Comparison of ENCODE assay signal across 24 mouse cellular contexts in genomic region chr11:69257072-69257471, GRCm38 (mm10). TPM values are rescaled to one million over a fixed set of nuclear protein-coding genes. Genes with fewer than 3 reads are reported as not detected.
A peak's percentile ranks its signal among the peaks of the same experiment; 100 is the strongest.
DNase-seq lines count a peak whose midpoint lies in the region; ATAC-seq lines count a peak whose summit lies in the region.
"Had no signal": no experiment of that assay in that cellular context is flagged by ENCODE, and none has a peak within 500 bp of the region (broad histone marks: within the 10 kb centered on the region; RNA-seq: fewer than 3 reads in every experiment).

No protein-coding gene starts in this region.

- no peak for ATAC-seq in hindbrain, embryonic 13.5 days (ENCODE audit: low FRiP score)
- no peak for ATAC-seq in hindbrain, embryonic 12.5 days (ENCODE audit: low FRiP score)
- no peak for ATAC-seq in midbrain, embryonic 13.5 days
- no peak for ATAC-seq in midbrain, embryonic 16.5 days
- no peak for ATAC-seq in embryonic facial prominence, embryonic 14.5 days (ENCODE audit: low read depth)
- ATAC-seq in liver, embryonic 12.5 days = no peak
- ATAC-seq: activated CD4-positive, CD25-positive, alpha-beta regulatory T cell, adult 4 months; intestine, embryonic 15.5 days had no signal

- no peak overlapping the region for H3K27ac ChIP-seq in hindbrain, embryonic 13.5 days
- no peak overlapping the region for H3K27ac ChIP-seq in hindbrain, embryonic 12.5 days
- no peak overlapping the region for H3K27ac ChIP-seq in midbrain, embryonic 13.5 days
- no peak overlapping the region for H3K27ac ChIP-seq in midbrain, embryonic 16.5 days (ENCODE audit: low read length)
- H3K27ac ChIP-seq in embryonic facial prominence, embryonic 14.5 days (replicated peaks; ENCODE audit: low read depth, low read length) = peak overlapping the region; percentile 75
- no peak overlapping the region for H3K27ac ChIP-seq in liver, embryonic 12.5 days
- H3K27ac ChIP-seq: hindbrain, postnatal 0 days; intestine, embryonic 15.5 days; kidney, postnatal 0 days; limb, embryonic 13.5 days; neural tube, embryonic 12.5 days had no signal

- no peak for DNase-seq in embryonic facial prominence, embryonic 14.5 days (ENCODE audit: low spot score)
- no peak for DNase-seq in kidney, postnatal 25 days
- DNase-seq: adrenal gland, adult 2 months; gastrocnemius, postnatal 25 days; heart, postnatal 4 days; liver, postnatal 0 days; thymus, adult 2 months; thymus, postnatal 36 days had no signal

- WGBS in hindbrain, embryonic 13.5 days = 53% methylated on average over 2 of the region's 2 CpGs
- WGBS in hindbrain, embryonic 12.5 days = 60% methylated on average over 2 of the region's 2 CpGs
- 75% methylated on average over 2 of the region's 2 CpGs for WGBS in midbrain, embryonic 13.5 days
- WGBS in midbrain, embryonic 16.5 days = 61% methylated on average over 2 of the region's 2 CpGs
- 83% methylated on average over 2 of the region's 2 CpGs for WGBS in embryonic facial prominence, embryonic 14.5 days
- WGBS in liver, embryonic 12.5 days (ENCODE audit: insufficient replicate concordance) = 42% methylated on average over 2 of the region's 2 CpGs

- no peaks in the 10 kb centered on the region for H3K36me3 ChIP-seq in hindbrain, embryonic 13.5 days
- no peaks in the 10 kb centered on the region for H3K36me3 ChIP-seq in hindbrain, embryonic 12.5 days
- H3K36me3 ChIP-seq in midbrain, embryonic 13.5 days = no peaks in the 10 kb centered on the region
- H3K36me3 ChIP-seq in midbrain, embryonic 16.5 days (ENCODE audit: control insufficient read depth, insufficient read depth, low read length) = no peaks in the 10 kb centered on the region
- H3K36me3 ChIP-seq in embryonic facial prominence, embryonic 14.5 days (ENCODE audit: control insufficient read depth, insufficient read depth, low read length) = no peaks in the 10 kb centered on the region
- no peaks in the 10 kb centered on the region for H3K36me3 ChIP-seq in liver, embryonic 12.5 days
- H3K36me3 ChIP-seq: intestine, embryonic 15.5 days; limb, embryonic 13.5 days; neural tube, embryonic 12.5 days had no signal

- H3K4me2 ChIP-seq in hindbrain, embryonic 13.5 days = no peak overlapping the region
- no peak overlapping the region for H3K4me2 ChIP-seq in hindbrain, embryonic 12.5 days (replicated peaks)
- H3K4me2 ChIP-seq in midbrain, embryonic 13.5 days (replicated peaks) = no peak overlapping the region
- no peak overlapping the region for H3K4me2 ChIP-seq in midbrain, embryonic 16.5 days (ENCODE audit: low read length)
- H3K4me2 ChIP-seq in embryonic facial prominence, embryonic 14.5 days (ENCODE audit: low read depth, low read length) = no peak overlapping the region
- H3K4me2 ChIP-seq in liver, embryonic 12.5 days = no peak overlapping the region
- H3K4me2 ChIP-seq: heart, embryonic 11.5 days; intestine, embryonic 15.5 days; limb, embryonic 13.5 days; liver, embryonic 11.5 days; midbrain, embryonic 11.5 days; neural tube, embryonic 12.5 days had no signal

- no peak overlapping the region for H3K4me3 ChIP-seq in hindbrain, embryonic 13.5 days
- no peak overlapping the region for H3K4me3 ChIP-seq in hindbrain, embryonic 12.5 days
- no peak overlapping the region for H3K4me3 ChIP-seq in midbrain, embryonic 13.5 days (replicated peaks)
- no peak overlapping the region for H3K4me3 ChIP-seq in midbrain, embryonic 16.5 days (ENCODE audit: low read depth, low read length)
- H3K4me3 ChIP-seq in embryonic facial prominence, embryonic 14.5 days (ENCODE audit: low read depth, low read length) = no peak overlapping the region
- no peak overlapping the region for H3K4me3 ChIP-seq in liver, embryonic 12.5 days
- H3K4me3 ChIP-seq: intestine, embryonic 15.5 days; limb, embryonic 13.5 days; neural tube, embryonic 12.5 days had no signal

- H3K4me1 ChIP-seq in hindbrain, embryonic 13.5 days (replicated peaks) = no peaks in the 10 kb centered on the region
- H3K4me1 ChIP-seq in hindbrain, embryonic 12.5 days = 0 out of 2 replicates have a peak, but pooled peaks cover 2% of the 10 kb centered on the region
- peaks cover 4% of the 10 kb centered on the region; the same call in 1 of the 2 replicates for H3K4me1 ChIP-seq in midbrain, embryonic 13.5 days (replicated peaks)
- no peaks in the 10 kb centered on the region for H3K4me1 ChIP-seq in midbrain, embryonic 16.5 days (ENCODE audit: control insufficient read depth, insufficient read depth, low read length)
- H3K4me1 ChIP-seq in embryonic facial prominence, embryonic 14.5 days (ENCODE audit: control insufficient read depth, insufficient read depth, low read length) = peaks cover 12% of the 10 kb centered on the region; the same call in 1 of the 2 replicates
- peaks cover 7% of the 10 kb centered on the region; the same call in 1 of the 2 replicates for H3K4me1 ChIP-seq in liver, embryonic 12.5 days
- H3K4me1 ChIP-seq: intestine, embryonic 15.5 days had no signal

- 0 out of 2 replicates have a peak, but pooled peaks cover 4% of the 10 kb centered on the region for H3K27me3 ChIP-seq in hindbrain, embryonic 13.5 days
- no peaks in the 10 kb centered on the region for H3K27me3 ChIP-seq in hindbrain, embryonic 12.5 days
- H3K27me3 ChIP-seq in midbrain, embryonic 13.5 days = 0 out of 2 replicates have a peak, but pooled peaks cover 3% of the 10 kb centered on the region
- no peaks in the 10 kb centered on the region for H3K27me3 ChIP-seq in midbrain, embryonic 16.5 days (ENCODE audit: control insufficient read depth, insufficient read depth, low read depth, low read length)
- no peaks in the 10 kb centered on the region for H3K27me3 ChIP-seq in embryonic facial prominence, embryonic 14.5 days (replicated peaks; ENCODE audit: control insufficient read depth, insufficient read depth, low read length)
- H3K27me3 ChIP-seq in liver, embryonic 12.5 days (replicated peaks) = peaks cover 11% of the 10 kb centered on the region; the same call in 1 of the 2 replicates
- H3K27me3 ChIP-seq: intestine, embryonic 15.5 days; neural tube, embryonic 12.5 days had no signal

- no peaks in the 10 kb centered on the region for H3K9me3 ChIP-seq in hindbrain, embryonic 13.5 days
- no peaks in the 10 kb centered on the region for H3K9me3 ChIP-seq in hindbrain, embryonic 12.5 days (replicated peaks)
- no peaks in the 10 kb centered on the region for H3K9me3 ChIP-seq in midbrain, embryonic 13.5 days
- H3K9me3 ChIP-seq in midbrain, embryonic 16.5 days (replicated peaks; ENCODE audit: control insufficient read depth, low read length, poor library complexity, severe bottlenecking) = no peaks in the 10 kb centered on the region
- H3K9me3 ChIP-seq in embryonic facial prominence, embryonic 14.5 days (ENCODE audit: control insufficient read depth, low read length) = no peaks in the 10 kb centered on the region
- H3K9me3 ChIP-seq in liver, embryonic 12.5 days (replicated peaks) = no peaks in the 10 kb centered on the region
- H3K9me3 ChIP-seq: intestine, embryonic 15.5 days; limb, embryonic 13.5 days; neural tube, embryonic 12.5 days had no signal

- H3K9ac ChIP-seq in hindbrain, embryonic 13.5 days = peak overlapping the region; percentile 49; the same call in 1 of the 2 replicates
- H3K9ac ChIP-seq in hindbrain, embryonic 12.5 days = no peak overlapping the region
- H3K9ac ChIP-seq in midbrain, embryonic 13.5 days (replicated peaks) = peak overlapping the region; percentile 10; the same call in 1 of the 2 replicates
- H3K9ac ChIP-seq in midbrain, embryonic 16.5 days (ENCODE audit: low read depth, low read length) = no peak overlapping the region
- peak overlapping the region; percentile 30; the same call in 1 of the 2 replicates for H3K9ac ChIP-seq in embryonic facial prominence, embryonic 14.5 days (ENCODE audit: low read depth, low read length)
- H3K9ac ChIP-seq in liver, embryonic 12.5 days = no peak overlapping the region
- H3K9ac ChIP-seq: intestine, embryonic 15.5 days; limb, embryonic 13.5 days; liver, postnatal 0 days; neural tube, embryonic 12.5 days had no signal

RNA-seq across cellular contexts. Expression of gene Gucy2e, which starts 20.2 kb away (rescaled TPM):
- polyA plus RNA-seq in hindbrain, embryonic 13.5 days (2015; fragmentation: Nextera tagmentation; extraction: Ambion mirVana) = 0.21 and 0.30 TPM in 2 replicates
- 0.04 and 0.13 TPM in 2 replicates for polyA plus RNA-seq in hindbrain, embryonic 12.5 days (2016; fragmentation: Nextera tagmentation; extraction: Ambion mirVana)
- polyA plus RNA-seq in midbrain, embryonic 13.5 days (2015; fragmentation: Nextera tagmentation; extraction: Ambion mirVana) = 0.32 and 0.42 TPM in 2 replicates
- 0.51 and 0.67 TPM in 2 replicates for polyA plus RNA-seq in midbrain, embryonic 16.5 days (2015; fragmentation: Nextera tagmentation; extraction: Ambion mirVana)
- 0.15 and 0.33 TPM in 2 replicates for polyA plus RNA-seq in embryonic facial prominence, embryonic 14.5 days (2014; fragmentation: Nextera tagmentation; extraction: Ambion mirVana)
- polyA plus RNA-seq in liver, embryonic 12.5 days (2016; fragmentation: Nextera tagmentation; extraction: Ambion mirVana) = not detected in 2 replicates
- polyA plus RNA-seq: adrenal gland, adult 2 months; embryonic facial prominence, embryonic 11.5 days; large intestine, adult 2 months; liver, postnatal 0 days had no signal

RNA-seq across cellular contexts. Expression of gene Alox8, which starts 59.4 kb away (rescaled TPM):
- polyA plus RNA-seq in hindbrain, embryonic 13.5 days (2015; fragmentation: Nextera tagmentation; extraction: Ambion mirVana) = 0.12 and 0.16 TPM in 2 replicates
- polyA plus RNA-seq in hindbrain, embryonic 12.5 days (2016; fragmentation: Nextera tagmentation; extraction: Ambion mirVana) = 0.06 and 0.07 TPM in 2 replicates
- polyA plus RNA-seq in midbrain, embryonic 13.5 days (2015; fragmentation: Nextera tagmentation; extraction: Ambion mirVana) = 0.06 and 0.07 TPM in 2 replicates
- 0.59 and 0.72 TPM in 2 replicates for polyA plus RNA-seq in midbrain, embryonic 16.5 days (2015; fragmentation: Nextera tagmentation; extraction: Ambion mirVana)
- 0.22 TPM in 1 of 2 replicates, not detected in the other for polyA plus RNA-seq in embryonic facial prominence, embryonic 14.5 days (2014; fragmentation: Nextera tagmentation; extraction: Ambion mirVana)
- not detected in 2 replicates for polyA plus RNA-seq in liver, embryonic 12.5 days (2016; fragmentation: Nextera tagmentation; extraction: Ambion mirVana)
- polyA plus RNA-seq: adrenal gland, adult 2 months; embryonic facial prominence, embryonic 11.5 days; large intestine, adult 2 months; midbrain, embryonic 11.5 days had no signal

Comparison
In these comparisons a context has a peak if more than half of its experiments do, and no peak if none do; other contexts are left out.
1. H3K9ac ChIP-seq: peak in hindbrain, embryonic 13.5 days (single experiment), midbrain, embryonic 13.5 days (single experiment) and embryonic facial prominence, embryonic 14.5 days (single experiment); none in hindbrain, embryonic 12.5 days (single experiment), midbrain, embryonic 16.5 days (single experiment) and liver, embryonic 12.5 days (single experiment).